Mouse (Mus musculus) adrenal gland, adult (tissue): ENCODE results near the gene Gpr15.
A peak's percentile ranks its signal among the peaks of the same experiment; 100 is the strongest.

Experiments
- DNase-seq, 2 experiments: peaks; one replicate each; pipeline ENCODE4 v3.0.0; 2022 to 2023; ENCODE audit warnings: low spot score in 1 of 2; ENCODE audit not compliant: inconsistent age in 2 of 2

The Gpr15 gene

GRCm38 (mm10) chr16:58672396-58672795 lies 46.5 kb downstream of the Gpr15 start:
- DNase-seq, result no peak

GRCm38 (mm10) chr16:58671212-58671985 lies 47.5 kb downstream of the Gpr15 start:
- DNase-seq, result no peak

GRCm38 (mm10) chr16:58670643-58671042 lies 48.2 kb downstream of the Gpr15 start:
- no peak for DNase-seq

GRCm38 (mm10) chr16:58669917-58670630 lies 48.8 kb downstream of the Gpr15 start, which contains the start of gene Cpox:
Cpox (plus strand) TSS chr16:58670292.
- DNase-seq, result peak; percentile 88 to 95

DNA sequence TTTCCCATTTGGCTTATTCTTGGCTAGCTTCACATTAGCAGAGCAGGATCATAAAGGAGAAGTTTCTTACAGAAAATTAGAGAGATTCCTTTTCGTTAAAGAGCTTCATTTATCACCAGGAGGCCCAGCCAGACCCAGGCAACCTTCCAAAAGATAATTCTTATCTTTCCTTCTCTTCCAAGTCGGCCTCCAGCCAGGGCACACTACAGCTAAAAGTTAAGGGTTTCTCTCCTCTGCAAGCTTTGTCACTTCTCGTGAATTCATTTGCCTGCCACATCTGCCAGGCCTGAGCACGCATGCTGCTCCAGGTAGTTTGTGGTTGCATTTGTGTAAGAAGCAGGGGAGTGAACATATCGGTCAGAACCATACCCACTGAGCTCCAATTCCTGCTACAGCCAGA lies 49.6 kb downstream of the Gpr15 start:
- peak; percentile 21 to 65 for DNase-seq

GRCm38 (mm10) chr16:58668586-58668985 lies 50.3 kb downstream of the Gpr15 start:
- no peak for DNase-seq
